Mouse (Mus musculus) heart, adult 2 months (tissue): ENCODE results near the gene Cby1. TPM values are rescaled to one million over a fixed set of nuclear protein-coding genes. Genes with fewer than 3 reads are reported as not detected.

Experiments
- DNase-seq, 2 experiments: peaks; one replicate each; pipeline ENCODE4 v3.0.0; 2021
- H3K27ac ChIP-seq: fragments of 200-600 bp; 2 replicates; pipeline ENCODE4 v1.8.1; 2022
- H3K27me3 ChIP-seq: fragments of 200-500 bp; 2 replicates; pipeline ENCODE4 v1.6.1; 2012; ENCODE audit warnings: mild to moderate bottlenecking, low read length, inconsistent platforms, mixed read lengths; ENCODE audit not compliant: control insufficient read depth, insufficient read depth
- H3K36me3 ChIP-seq: fragments of 200-500 bp; 2 replicates; pipeline ENCODE4 v1.6.1; 2012; ENCODE audit warnings: low read length, inconsistent platforms; ENCODE audit not compliant: control insufficient read depth, insufficient read depth
- H3K4me1 ChIP-seq: fragments of 200-500 bp; 2 replicates; pipeline ENCODE4 v1.6.1; 2011; ENCODE audit warnings: low read length; ENCODE audit not compliant: control insufficient read depth, insufficient read depth
- H3K4me3 ChIP-seq: fragments of 200-600 bp; 2 replicates; pipeline ENCODE4 v1.8.1; 2022
- H3K79me2 ChIP-seq: fragments of 200-500 bp; replicated peaks from 2 replicates; pipeline ENCODE4 v1.6.1; 2012; ENCODE audit warnings: mild to moderate bottlenecking, inconsistent platforms, low read length, moderate library complexity, mixed read lengths; ENCODE audit not compliant: control insufficient read depth, insufficient read depth
- H3K9ac ChIP-seq: fragments of 200-500 bp; 2 replicates; pipeline ENCODE4 v1.6.1; 2012; ENCODE audit warnings: low read depth, mild to moderate bottlenecking, control low read depth, inconsistent platforms, low read length, mixed read lengths
- CTCF ChIP-seq: fragments of 200-600 bp; IDR thresholded peaks from 2 replicates; pipeline ENCODE4 v1.8.1; 2022; ENCODE audit warnings: antibody characterized with exemption, mild to moderate bottlenecking, moderate library complexity
- EP300 ChIP-seq: fragments of 200-500 bp; IDR thresholded peaks from 2 replicates; pipeline ENCODE4 v1.6.1; 2011; ENCODE audit warnings: low read depth, low read length, control low read depth; ENCODE audit not compliant: insufficient read depth
- POLR2A ChIP-seq: fragments of 200-500 bp; IDR thresholded peaks from 2 replicates; pipeline ENCODE4 v1.6.1; 2011; ENCODE audit warnings: mild to moderate bottlenecking, low read depth, low read length, control low read depth; ENCODE audit not compliant: insufficient read depth
- WGBS: fragments of 180-500 bp; shearing (Covaris S2); methylation state at CpG from one replicate; pipeline ENCODE4 v1.1.7; 2018; 5-methylcytosine and 5-hydroxymethylcytosine counted together
- intact Hi-C: fragments of 180-260 bp; cut with DNase I; formaldehyde crosslinking; loops from one replicate; pipeline ENCODE4 v1.15.1; 2025
- polyA plus RNA-seq: library from polyadenylated mRNA; depleted of rRNA; stranded (reverse); fragments of >200 nt; gene quantifications from 2 replicates; pipeline ENCODE4 v1.2.3, GENCODE M21; 2012
- total RNA-seq, 2 experiments: library from RNA; stranded (reverse); gene quantifications; 2 replicates each; pipeline ENCODE4 v1.2.3; 2021

Gene Cby1
- total and polyA plus RNA-seq, 3 experiments = 10.1 to 19.3 (median 18.6) TPM

DNA sequence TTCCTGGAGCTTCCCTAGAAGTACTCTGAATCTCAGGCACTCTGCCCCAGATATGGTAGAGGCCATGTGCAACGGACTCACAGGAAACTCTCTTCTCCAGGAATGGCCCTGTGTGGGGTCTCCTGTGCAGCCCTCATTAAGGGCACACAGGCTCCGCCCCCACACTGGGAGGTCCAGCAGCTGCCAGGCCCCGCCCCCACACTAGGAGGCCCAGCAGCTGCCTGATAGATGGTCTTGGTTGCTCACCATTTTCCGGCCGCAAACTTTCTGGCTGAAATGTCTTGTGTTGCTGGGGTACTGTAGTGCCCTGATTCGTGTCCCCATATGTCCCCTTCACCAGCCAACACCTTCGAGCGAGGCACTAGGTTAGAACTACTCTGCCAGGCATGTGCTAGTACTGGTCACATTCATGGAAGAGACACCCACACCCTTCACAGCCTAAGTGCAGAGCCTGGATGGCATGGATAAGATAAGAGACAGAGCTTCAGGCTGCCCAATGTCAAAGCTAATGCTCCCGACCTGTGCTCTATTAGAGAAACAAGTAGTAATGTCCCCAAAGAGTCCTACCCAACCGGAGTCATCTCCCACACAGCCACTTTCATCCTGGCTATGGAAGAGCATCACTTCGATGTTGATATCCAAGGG lies 39.1 kb upstream of the Cby1 start:
- DNase-seq = no peak
- H3K4me3 ChIP-seq = no peak overlapping the region
- intact Hi-C loops = no loop called here
- H3K9ac ChIP-seq = no peak overlapping the region
- H3K27ac ChIP-seq = no peak overlapping the region
- H3K79me2 ChIP-seq = no peaks in the 10 kb centered on the region
- WGBS = 79% methylated on average over 11 of the region's 11 CpGs
- no peaks in the 10 kb centered on the region for H3K4me1 ChIP-seq
- TF ChIP-seq POLR2A (no peak), CTCF (no peak), EP300 (no peak)
- H3K36me3 ChIP-seq = no peaks in the 10 kb centered on the region
- H3K27me3 ChIP-seq = no peaks in the 10 kb centered on the region

DNA sequence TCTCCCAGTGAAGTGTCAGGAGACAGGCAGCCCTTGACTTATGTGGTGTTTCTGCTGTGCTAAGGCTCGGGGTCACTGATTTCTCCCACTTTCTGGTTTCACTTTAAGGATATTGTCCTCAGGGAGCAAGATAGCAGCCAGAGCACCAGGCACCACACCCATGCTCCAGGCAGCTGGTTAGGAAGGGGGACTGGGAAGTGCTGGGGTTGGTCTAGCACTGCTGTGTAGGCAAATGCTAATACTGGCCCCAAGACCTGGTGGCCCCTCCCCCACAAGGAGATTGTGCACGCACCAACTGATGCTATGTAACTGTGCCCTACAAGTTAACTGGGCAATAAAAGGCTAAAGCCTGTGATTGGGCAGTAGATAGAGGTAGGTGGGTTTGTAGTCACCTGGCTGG lies 28.5 kb upstream of the Cby1 start:
- H3K27me3 ChIP-seq = no peaks in the 10 kb centered on the region
- WGBS = 57% methylated on average over 2 of the region's 2 CpGs
- no peak overlapping the region for H3K9ac ChIP-seq
- H3K79me2 ChIP-seq = no peaks in the 10 kb centered on the region
- H3K36me3 ChIP-seq = no peaks in the 10 kb centered on the region
- no peak for DNase-seq
- TF ChIP-seq EP300 = no peak
- no peak for TF ChIP-seq POLR2A
- no peak for TF ChIP-seq CTCF
- H3K27ac ChIP-seq = no peak overlapping the region
- no peaks in the 10 kb centered on the region for H3K4me1 ChIP-seq
- intact Hi-C loops = no loop called here
- H3K4me3 ChIP-seq = no peak overlapping the region

DNA sequence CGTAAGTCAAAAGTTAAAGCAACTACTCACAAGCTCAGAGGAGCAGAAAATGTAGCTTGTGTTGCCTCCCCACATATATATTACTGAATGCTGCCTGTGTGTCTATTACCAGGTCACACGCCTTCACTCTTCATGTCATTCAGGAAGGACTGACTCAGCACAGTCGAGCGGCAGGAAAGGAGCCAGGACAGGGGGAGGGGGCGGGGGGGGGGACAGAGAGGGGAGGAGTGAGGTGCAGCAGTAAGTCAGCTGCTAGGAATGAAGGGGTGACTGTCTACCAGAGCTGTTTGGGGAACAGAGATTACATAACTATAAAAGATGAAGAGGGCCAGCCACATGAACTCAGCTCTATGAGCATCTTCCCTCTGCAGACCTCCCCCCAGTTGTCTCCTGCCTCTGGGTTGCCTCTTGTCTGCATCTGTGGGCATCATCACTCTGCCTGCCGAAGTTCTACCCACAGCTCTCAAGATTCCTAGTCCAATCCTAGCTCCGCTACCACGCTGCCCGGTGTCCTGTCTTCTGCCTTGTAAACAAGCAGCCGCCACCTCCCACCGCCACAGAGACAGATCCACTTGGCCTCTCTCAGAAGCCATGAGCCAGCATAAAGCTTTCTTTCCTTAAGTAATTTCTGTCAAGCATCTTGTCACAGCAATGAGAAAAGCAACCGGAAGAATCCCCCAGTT lies 17.7 kb upstream of the Cby1 start:
- TF ChIP-seq POLR2A (no peak), EP300 (no peak), CTCF (no peak)
- H3K9ac ChIP-seq = no peak overlapping the region
- no peaks in the 10 kb centered on the region for H3K27me3 ChIP-seq
- intact Hi-C loops = no loop called here
- no peaks in the 10 kb centered on the region for H3K36me3 ChIP-seq
- no peak overlapping the region for H3K4me3 ChIP-seq
- WGBS = 68% methylated on average over 12 of the region's 12 CpGs
- no peak overlapping the region for H3K27ac ChIP-seq
- H3K79me2 ChIP-seq = no peaks in the 10 kb centered on the region
- DNase-seq = no peak
- no peaks in the 10 kb centered on the region for H3K4me1 ChIP-seq

DNA sequence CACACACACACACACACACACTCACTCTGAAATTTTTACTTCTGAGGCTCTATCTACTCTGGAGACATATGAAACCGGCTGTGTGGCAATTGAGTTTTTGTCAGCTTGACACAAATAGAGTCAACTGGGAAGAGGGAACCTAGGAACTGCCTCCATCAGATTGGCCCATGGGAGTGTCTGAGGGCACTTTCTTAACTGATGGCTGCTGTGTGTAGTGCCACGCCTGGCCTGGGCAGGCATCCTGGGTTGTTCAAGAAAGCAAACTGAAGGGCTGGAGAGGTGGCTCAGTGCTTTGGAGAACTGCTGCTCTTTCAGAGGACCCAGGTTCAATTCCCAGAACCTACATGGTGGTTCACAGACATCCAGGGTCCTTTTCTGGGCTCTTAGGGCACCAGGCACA lies 13.5 kb upstream of the Cby1 start:
- Histone ChIP-seq H3K27me3 (no peaks in the 10 kb centered on the region), H3K4me1 (no peaks in the 10 kb centered on the region), H3K79me2 (no peaks in the 10 kb centered on the region), H3K36me3 (no peaks in the 10 kb centered on the region), H3K4me3 (no peak overlapping the region), H3K27ac (no peak overlapping the region), H3K9ac (no peak overlapping the region)
- 88% methylated on average over 2 of the region's 2 CpGs for WGBS
- TF ChIP-seq POLR2A (no peak), CTCF (no peak), EP300 (no peak)
- no peak for DNase-seq
- intact Hi-C loops = no loop called here

GRCm38 (mm10) chr15:79648130-79648529 lies 10.9 kb upstream of the Cby1 start:
- TF ChIP-seq CTCF (no peak), EP300 (no peak), POLR2A (no peak)
- no peaks in the 10 kb centered on the region for H3K27me3 ChIP-seq
- no peak overlapping the region for H3K27ac ChIP-seq
- no peak overlapping the region for H3K4me3 ChIP-seq
- H3K4me1 ChIP-seq = no peaks in the 10 kb centered on the region
- no peaks in the 10 kb centered on the region for H3K79me2 ChIP-seq
- H3K9ac ChIP-seq = no peak overlapping the region
- intact Hi-C loops = no loop called here
- 90% methylated on average over 12 of the region's 12 CpGs for WGBS
- no peak for DNase-seq
- H3K36me3 ChIP-seq = no peaks in the 10 kb centered on the region

DNA sequence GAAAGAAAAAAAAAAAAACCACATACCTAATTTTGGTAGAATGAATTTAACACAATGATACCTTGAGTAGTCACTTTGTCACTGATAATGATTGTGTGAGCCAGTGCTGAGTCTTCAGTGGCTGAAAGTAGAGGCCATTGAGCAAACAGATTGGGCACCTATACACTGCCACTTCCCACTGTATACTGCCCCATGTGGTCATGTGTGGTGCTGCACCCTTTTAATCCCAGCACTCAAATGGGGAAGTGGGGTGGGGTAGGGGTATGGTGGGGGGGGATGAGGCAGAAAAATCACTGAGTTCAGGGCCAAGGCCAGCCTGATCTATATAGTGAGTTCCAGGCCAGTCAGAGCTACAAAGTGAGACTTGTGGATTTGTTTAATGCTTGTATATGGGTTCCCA lies 8.4 kb upstream of the Cby1 start:
- TF ChIP-seq CTCF (peak; percentile 71), POLR2A (no peak)
- H3K9ac ChIP-seq = no peak overlapping the region
- intact Hi-C loops = no loop called here
- H3K27me3 ChIP-seq = no peaks in the 10 kb centered on the region
- DNase-seq = peak in 1 of 2 experiments; percentile 35
- no peaks in the 10 kb centered on the region for H3K36me3 ChIP-seq
- no peak overlapping the region for H3K4me3 ChIP-seq
- no peaks in the 10 kb centered on the region for H3K4me1 ChIP-seq
- H3K79me2 ChIP-seq = no peaks in the 10 kb centered on the region
- H3K27ac ChIP-seq = no peak overlapping the region
